Mouse (Mus musculus): ENCODE measurements at regions not wholly inside any gene's neighbourhood (a gene's known extent, or its start where the extent isn't known, plus 50 kb on each side); places are given as distances from the start of the nearest gene placed in this dataset.

GRCm38 (mm10) chr6:117451001-117451400 lies 282.7 kb downstream of the Cxcl12 start:
- no peak for ATAC-seq (replicated peaks)
- H3K27ac ChIP-seq (replicated peaks) = no peak overlapping the region
- no peak overlapping the region for H3K9ac ChIP-seq (replicated peaks)
- H3K27me3 ChIP-seq = no peaks in the 10 kb centered on the region
- no peak overlapping the region for H3K4me2 ChIP-seq (replicated peaks)
- H3K9me3 ChIP-seq = no peaks in the 10 kb centered on the region
- H3K4me3 ChIP-seq = no peak overlapping the region
- H3K4me1 ChIP-seq = no peaks in the 10 kb centered on the region
- H3K36me3 ChIP-seq = no peaks in the 10 kb centered on the region
- 84% methylated on average over 5 of the region's 5 CpGs for whole genome bisulfite sequencing

DNA sequence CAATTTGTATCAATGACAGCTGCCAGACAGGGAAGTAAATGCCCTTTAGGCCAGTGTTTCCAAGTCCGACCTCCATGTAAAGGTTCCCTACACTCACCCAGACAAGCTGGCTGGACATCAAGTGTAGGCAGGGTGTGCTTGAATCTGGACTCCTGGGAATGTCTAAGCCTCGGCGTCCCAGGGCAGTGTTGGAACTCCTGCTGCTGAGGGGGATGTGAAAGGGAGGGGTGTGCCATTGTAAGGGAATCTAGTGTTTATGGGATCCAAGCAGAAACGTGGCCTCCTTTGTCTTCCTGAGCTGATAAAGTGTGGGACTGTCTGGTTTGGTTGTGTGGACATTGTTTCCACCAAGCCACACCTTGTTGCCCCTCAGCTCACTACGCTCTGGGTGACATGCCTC lies 291.9 kb downstream of the Cxcl12 start:
- Histone ChIP-seq H3K9me3 (no peaks in the 10 kb centered on the region), H3K36me3 (no peaks in the 10 kb centered on the region), H3K4me3 (no peak overlapping the region), H3K27ac (replicated peaks) (no peak overlapping the region), H3K9ac (replicated peaks) (no peak overlapping the region), H3K4me2 (replicated peaks) (no peak overlapping the region), H3K4me1 (no peaks in the 10 kb centered on the region), H3K27me3 (no peaks in the 10 kb centered on the region)
- 32% methylated on average over 5 of the region's 5 CpGs for WGBS
- ATAC-seq (replicated peaks) = no peak

DNA sequence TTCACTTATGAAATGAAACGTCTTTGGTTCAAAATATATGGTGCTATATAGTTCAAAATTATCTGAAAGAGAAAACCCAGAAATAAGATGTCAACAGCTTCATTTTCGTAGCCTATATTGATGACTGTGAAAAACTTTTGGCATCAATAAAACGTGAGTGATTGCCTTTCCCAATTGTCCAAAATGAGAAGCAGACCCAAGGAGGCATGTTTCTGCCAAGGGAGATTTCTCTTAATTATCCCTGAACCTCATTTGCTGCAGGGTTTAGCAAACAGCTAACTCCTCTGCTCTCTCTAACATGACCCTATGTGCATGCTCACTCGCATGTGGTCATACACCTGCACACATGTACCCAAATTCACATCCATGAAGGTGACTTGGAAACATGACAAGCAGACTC lies 296.8 kb downstream of the Cxcl12 start:
- H3K4me2 ChIP-seq (replicated peaks) = no peak overlapping the region
- 88% methylated on average over 4 of the region's 4 CpGs for WGBS
- ATAC-seq (replicated peaks) = no peak

GRCm38 (mm10) chr6:117465606-117466174 lies 297.4 kb downstream of the Cxcl12 start:
- Histone ChIP-seq H3K36me3 (no peaks in the 10 kb centered on the region), H3K27me3 (no peaks in the 10 kb centered on the region), H3K27ac (replicated peaks) (no peak overlapping the region), H3K4me3 (no peak overlapping the region), H3K4me1 (no peaks in the 10 kb centered on the region), H3K9me3 (no peaks in the 10 kb centered on the region), H3K9ac (replicated peaks) (no peak overlapping the region), H3K4me2 (replicated peaks) (no peak overlapping the region)
- ATAC-seq (replicated peaks) = no peak
- WGBS = 42% methylated on average over 5 of the region's 5 CpGs

More for the DNA sequence above, 296.8 kb downstream of the Cxcl12 start:
- no peak overlapping the region for H3K4me3 ChIP-seq
- H3K27ac ChIP-seq (replicated peaks) = no peak overlapping the region
- no peaks in the 10 kb centered on the region for H3K36me3 ChIP-seq
- no peaks in the 10 kb centered on the region for H3K4me1 ChIP-seq
- no peaks in the 10 kb centered on the region for H3K27me3 ChIP-seq
- no peaks in the 10 kb centered on the region for H3K9me3 ChIP-seq
- H3K9ac ChIP-seq (replicated peaks) = no peak overlapping the region

- no peak overlapping the region for H3K4me3 ChIP-seq
- ATAC-seq (replicated peaks) = no peak
- H3K27ac ChIP-seq (replicated peaks) = no peak overlapping the region
These were observed 311.0 kb downstream of the Cxcl12 start for GRCm38 (mm10) chr6:117479376-117479775.

DNA sequence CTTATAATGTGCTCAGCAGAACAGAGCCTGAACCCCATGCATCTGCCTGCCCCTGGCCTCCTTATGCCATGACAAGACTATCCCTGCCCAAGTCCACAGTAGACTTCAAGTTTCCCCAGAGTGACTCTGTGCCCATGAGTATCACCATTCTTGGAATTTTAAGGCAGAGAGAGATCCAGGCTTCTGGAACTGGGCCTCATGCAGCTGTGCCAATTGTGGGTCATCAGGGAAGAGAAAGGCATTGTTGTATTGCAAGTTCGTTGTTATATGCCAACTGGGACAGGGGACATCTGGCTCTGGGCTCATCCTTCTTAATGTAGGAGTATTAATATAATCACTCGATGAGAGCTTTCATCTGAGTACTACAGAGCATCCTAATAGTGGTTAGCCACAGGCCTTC lies 312.1 kb downstream of the Cxcl12 start:
- no peak overlapping the region for H3K4me3 ChIP-seq
- WGBS = 84% methylated on average over 2 of the region's 2 CpGs
- H3K9me3 ChIP-seq = no peaks in the 10 kb centered on the region
- no peak overlapping the region for H3K27ac ChIP-seq (replicated peaks)
- H3K4me2 ChIP-seq (replicated peaks) = no peak overlapping the region
- no peak overlapping the region for H3K9ac ChIP-seq (replicated peaks)
- H3K36me3 ChIP-seq = no peaks in the 10 kb centered on the region
- ATAC-seq (replicated peaks) = no peak
- no peaks in the 10 kb centered on the region for H3K4me1 ChIP-seq
- H3K27me3 ChIP-seq = no peaks in the 10 kb centered on the region

More at GRCm38 (mm10) chr6:117479376-117479775, 311.0 kb downstream of the Cxcl12 start:
- H3K4me1 ChIP-seq = no peaks in the 10 kb centered on the region
- WGBS = 62% methylated on average over 2 of the region's 2 CpGs
- no peak overlapping the region for H3K9ac ChIP-seq (replicated peaks)
- no peaks in the 10 kb centered on the region for H3K9me3 ChIP-seq
- H3K4me2 ChIP-seq (replicated peaks) = no peak overlapping the region
- H3K27me3 ChIP-seq = no peaks in the 10 kb centered on the region
- no peaks in the 10 kb centered on the region for H3K36me3 ChIP-seq

DNA sequence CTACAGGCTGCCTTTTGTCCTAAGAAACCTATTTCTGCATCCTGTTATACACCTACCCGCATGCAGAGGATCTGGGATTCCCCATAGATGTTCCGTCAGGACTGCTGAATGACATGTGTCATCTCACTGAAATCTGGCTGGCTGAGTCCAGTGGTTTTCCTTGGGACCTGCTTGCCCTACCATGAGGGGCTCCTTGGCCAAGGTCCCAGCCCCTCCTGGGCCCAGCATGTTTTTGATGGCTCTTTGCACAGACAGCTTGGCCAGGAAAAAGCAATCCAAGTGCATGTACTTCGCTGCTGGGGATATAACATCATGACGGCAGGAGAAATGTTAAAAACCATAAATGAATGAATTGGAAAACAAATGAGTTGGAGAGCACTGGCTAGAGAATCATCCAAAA lies 320.8 kb downstream of the Cxcl12 start:
- Histone ChIP-seq H3K9me3 (no peaks in the 10 kb centered on the region), H3K4me2 (replicated peaks) (no peak overlapping the region), H3K27me3 (no peaks in the 10 kb centered on the region), H3K4me1 (no peaks in the 10 kb centered on the region), H3K27ac (replicated peaks) (no peak overlapping the region), H3K9ac (replicated peaks) (no peak overlapping the region), H3K4me3 (no peak overlapping the region), H3K36me3 (no peaks in the 10 kb centered on the region)
- 89% methylated on average over 4 of the region's 4 CpGs for WGBS
- ATAC-seq (replicated peaks) = no peak

GRCm38 (mm10) chr6:117489761-117490396 lies 321.5 kb downstream of the Cxcl12 start:
- 83% methylated on average over 3 of the region's 3 CpGs for WGBS

DNA sequence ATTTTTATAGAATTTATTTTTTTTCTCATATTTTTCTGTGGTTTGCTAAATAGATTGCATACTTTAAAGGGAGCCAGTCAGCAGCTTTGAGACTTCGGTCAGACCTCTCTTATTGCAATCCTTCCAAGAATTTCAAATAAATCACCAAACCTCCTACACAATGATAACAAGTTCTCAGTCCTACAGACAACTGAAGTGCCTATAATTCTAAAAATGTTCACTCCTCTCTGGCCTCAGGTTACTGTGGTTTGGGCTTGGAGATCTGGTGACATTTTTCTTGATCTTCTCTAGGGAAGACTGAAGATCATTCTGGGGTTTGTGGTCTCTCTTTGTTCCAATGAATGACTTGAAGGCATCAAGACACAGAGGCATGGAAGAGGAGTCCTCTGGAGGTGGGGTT lies 326.6 kb downstream of the Cxcl12 start:
- H3K27ac ChIP-seq (replicated peaks) = no peak overlapping the region
- 90% methylated on average over 1 of the region's 1 CpGs for WGBS
- no peaks in the 10 kb centered on the region for H3K27me3 ChIP-seq
- H3K4me2 ChIP-seq (replicated peaks) = no peak overlapping the region
- no peaks in the 10 kb centered on the region for H3K9me3 ChIP-seq
- H3K36me3 ChIP-seq = no peaks in the 10 kb centered on the region
- no peak for ATAC-seq (replicated peaks)
- no peaks in the 10 kb centered on the region for H3K4me1 ChIP-seq
- H3K4me3 ChIP-seq = no peak overlapping the region
- no peak overlapping the region for H3K9ac ChIP-seq (replicated peaks)

More at GRCm38 (mm10) chr6:117489761-117490396, 321.5 kb downstream of the Cxcl12 start:
- H3K4me3 ChIP-seq = no peak overlapping the region
- no peaks in the 10 kb centered on the region for H3K4me1 ChIP-seq
- no peaks in the 10 kb centered on the region for H3K9me3 ChIP-seq
- no peak overlapping the region for H3K4me2 ChIP-seq (replicated peaks)
- H3K36me3 ChIP-seq = no peaks in the 10 kb centered on the region
- H3K9ac ChIP-seq (replicated peaks) = no peak overlapping the region
- no peak for ATAC-seq (replicated peaks)
- no peaks in the 10 kb centered on the region for H3K27me3 ChIP-seq
- no peak overlapping the region for H3K27ac ChIP-seq (replicated peaks)

DNA sequence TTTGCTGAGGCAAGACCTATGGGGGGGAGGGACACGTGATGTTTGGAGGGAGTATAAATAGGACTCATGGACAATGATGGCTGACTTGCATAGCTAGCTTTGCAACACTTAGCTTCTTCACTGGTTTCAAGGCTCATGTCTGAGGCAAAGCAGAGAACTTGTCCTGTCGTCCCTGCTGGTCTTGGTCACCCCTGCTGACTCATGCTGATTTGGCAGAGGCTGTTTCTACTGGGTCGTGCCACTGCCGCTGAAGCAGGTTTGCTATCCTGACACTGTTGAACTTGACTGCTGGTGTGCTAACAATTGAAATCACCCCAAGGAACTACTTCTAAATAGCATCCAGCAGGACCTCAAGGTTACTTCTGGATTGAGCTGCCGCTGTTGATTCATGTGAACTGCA lies 329.0 kb downstream of the Cxcl12 start:
- no peaks in the 10 kb centered on the region for H3K27me3 ChIP-seq
- no peaks in the 10 kb centered on the region for H3K4me1 ChIP-seq
- WGBS = 81% methylated on average over 5 of the region's 5 CpGs
- H3K36me3 ChIP-seq = no peaks in the 10 kb centered on the region
- ATAC-seq (replicated peaks) = no peak
- H3K4me2 ChIP-seq (replicated peaks) = no peak overlapping the region
- H3K9me3 ChIP-seq = no peaks in the 10 kb centered on the region
- H3K9ac ChIP-seq (replicated peaks) = no peak overlapping the region
- no peak overlapping the region for H3K27ac ChIP-seq (replicated peaks)
- no peak overlapping the region for H3K4me3 ChIP-seq

GRCm38 (mm10) chr6:117497904-117498303 lies 329.6 kb downstream of the Cxcl12 start:
- 84% methylated on average over 5 of the region's 5 CpGs for WGBS
- no peak overlapping the region for H3K4me2 ChIP-seq (replicated peaks)
- H3K9ac ChIP-seq (replicated peaks) = no peak overlapping the region
- H3K36me3 ChIP-seq = no peaks in the 10 kb centered on the region
- no peak overlapping the region for H3K4me3 ChIP-seq
- H3K4me1 ChIP-seq = no peaks in the 10 kb centered on the region
- H3K9me3 ChIP-seq = no peaks in the 10 kb centered on the region
- ATAC-seq (replicated peaks) = no peak
- H3K27ac ChIP-seq (replicated peaks) = no peak overlapping the region
- H3K27me3 ChIP-seq = no peaks in the 10 kb centered on the region

- no peaks in the 10 kb centered on the region for H3K9me3 ChIP-seq
- H3K4me3 ChIP-seq = no peak overlapping the region
- WGBS = 71% methylated on average over 5 of the region's 5 CpGs
- no peak for ATAC-seq (replicated peaks)
- H3K9ac ChIP-seq (replicated peaks) = no peak overlapping the region
- H3K27ac ChIP-seq (replicated peaks) = no peak overlapping the region
- H3K36me3 ChIP-seq = no peaks in the 10 kb centered on the region
- H3K4me1 ChIP-seq = no peaks in the 10 kb centered on the region
- H3K4me2 ChIP-seq (replicated peaks) = no peak overlapping the region
- H3K27me3 ChIP-seq = no peaks in the 10 kb centered on the region
These were observed 334.0 kb downstream of the Cxcl12 start for GRCm38 (mm10) chr6:117502346-117502745.

- 89% methylated on average over 10 of the region's 10 CpGs for WGBS
- no peaks in the 10 kb centered on the region for H3K9me3 ChIP-seq
- H3K36me3 ChIP-seq = no peaks in the 10 kb centered on the region
- ATAC-seq (replicated peaks) = no peak
- H3K4me1 ChIP-seq = no peaks in the 10 kb centered on the region
- H3K27ac ChIP-seq (replicated peaks) = no peak overlapping the region
- H3K4me3 ChIP-seq = no peak overlapping the region
- no peak overlapping the region for H3K4me2 ChIP-seq (replicated peaks)
- H3K27me3 ChIP-seq = no peaks in the 10 kb centered on the region
- H3K9ac ChIP-seq (replicated peaks) = no peak overlapping the region
These were observed 336.2 kb upstream of the Zfp637 start for GRCm38 (mm10) chr6:117504771-117505170.

Measured in forebrain, embryonic 15.5 days (tissue).